Mouse (Mus musculus): ENCODE data around the gene Lrrtm4. TPM values are rescaled to one million over a fixed set of nuclear protein-coding genes. Genes with fewer than 3 reads are reported as not detected.

The Lrrtm4 gene
- total RNA-seq, 2 experiments from 2014 or later: 76.6 to 80.2 TPM

DNA sequence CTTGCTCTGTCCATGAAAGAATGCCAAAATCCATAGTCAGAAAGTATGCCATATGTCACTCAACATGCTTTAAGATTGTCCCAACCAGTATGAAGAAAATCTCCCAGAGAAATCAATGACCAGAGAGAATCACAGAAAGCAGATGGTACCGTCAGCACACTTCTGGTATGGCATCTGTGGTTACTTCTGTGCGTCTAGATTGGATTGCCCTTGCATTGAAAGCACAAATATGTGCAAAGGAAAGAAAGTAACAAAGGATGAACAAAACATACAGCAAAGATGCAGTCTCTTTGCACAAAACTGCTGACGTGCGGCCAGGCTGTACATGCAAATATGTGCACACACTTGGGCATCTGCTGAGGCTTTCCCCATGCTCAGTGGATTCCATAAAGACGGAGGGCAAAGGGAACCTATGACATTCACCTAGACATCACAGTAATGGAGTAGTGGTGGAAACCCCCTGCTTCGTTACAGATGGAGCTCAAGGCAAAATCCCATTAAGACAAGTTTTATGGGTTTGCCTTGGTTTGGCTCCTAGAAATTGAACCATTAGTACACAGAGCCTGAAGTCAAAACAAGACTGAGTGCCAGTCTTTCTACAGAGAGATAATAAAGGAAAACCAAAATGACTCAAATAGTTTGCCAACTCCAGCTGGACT lies 604.1 kb downstream of the Lrrtm4 start:
- DNase-seq (ENCODE audit: extremely low spot score in 1 of 2, low spot score in 2 of 2): peak in 1 of 2 experiments; percentile 46
- intact Hi-C loops (cut with DNase I): no loop called here

DNA sequence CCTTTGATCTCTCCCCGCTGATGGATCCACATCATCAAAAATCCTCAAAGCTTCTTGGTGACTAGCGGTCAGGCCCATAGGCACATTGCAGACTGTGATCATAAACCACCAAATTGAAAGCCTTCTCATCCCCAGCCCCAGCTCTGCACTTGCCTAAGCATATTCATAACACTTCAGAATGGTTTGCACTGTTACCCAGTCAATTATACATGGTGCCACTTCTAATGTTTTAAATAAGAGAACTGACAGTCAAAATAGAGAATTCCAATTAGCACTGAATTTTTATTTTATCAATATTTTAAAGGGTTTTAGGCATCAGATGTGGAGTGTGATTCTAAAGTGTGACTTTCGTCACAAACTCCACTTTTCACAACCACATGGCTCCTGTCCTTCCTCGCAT lies 606.8 kb downstream of the Lrrtm4 start:
- intact Hi-C loops (cut with DNase I): no loop called here

DNA sequence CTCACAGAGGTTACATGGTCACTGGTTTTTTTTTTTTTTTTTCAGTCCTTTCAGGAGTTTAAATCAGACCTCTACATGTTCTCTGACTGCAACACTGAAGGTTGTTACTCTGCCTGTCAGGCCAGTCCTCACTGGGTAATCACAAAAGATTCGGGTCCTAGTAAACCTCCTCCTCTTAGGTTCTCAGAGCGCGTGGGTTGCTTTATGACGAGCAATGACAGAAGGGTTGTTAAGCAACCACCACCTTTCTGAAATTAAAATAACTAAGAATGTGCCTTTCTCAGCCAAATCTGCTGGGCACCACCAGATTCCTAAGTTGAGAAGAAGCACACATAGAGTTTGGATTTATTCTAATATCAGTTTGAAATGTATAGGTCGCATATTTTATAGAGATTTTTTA lies 644.1 kb downstream of the Lrrtm4 start:
- DNase-seq (ENCODE audit: extremely low spot score in 1 of 2, low spot score in 2 of 2): no peak
- intact Hi-C loops (cut with DNase I): no loop called here

More for the DNA sequence above, 606.8 kb downstream of the Lrrtm4 start:
- no peak for DNase-seq (ENCODE audit: extremely low spot score in 1 of 2, low spot score in 2 of 2)

DNA sequence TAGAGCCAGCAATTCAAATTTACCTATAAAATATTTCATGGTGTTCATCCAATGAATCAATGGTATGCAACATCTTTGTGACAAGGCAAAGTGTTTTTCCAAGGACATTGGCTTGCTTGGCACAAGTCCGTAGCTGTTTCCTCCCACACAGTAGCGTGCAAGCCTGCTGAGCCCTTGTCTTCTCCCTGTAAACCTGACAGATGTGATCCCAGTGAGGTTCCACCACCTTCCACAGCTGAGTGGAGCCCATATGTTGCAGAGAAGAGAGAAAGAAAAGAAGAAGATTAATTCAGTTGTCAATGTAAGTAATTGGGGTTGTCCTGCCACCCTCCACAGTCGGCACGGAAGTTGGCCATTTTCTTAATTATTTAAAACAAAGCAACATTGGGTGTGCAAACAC lies 645.4 kb downstream of the Lrrtm4 start:
- intact Hi-C loops (cut with DNase I): no loop called here
- no peak for DNase-seq (ENCODE audit: extremely low spot score in 1 of 2, low spot score in 2 of 2)

DNA sequence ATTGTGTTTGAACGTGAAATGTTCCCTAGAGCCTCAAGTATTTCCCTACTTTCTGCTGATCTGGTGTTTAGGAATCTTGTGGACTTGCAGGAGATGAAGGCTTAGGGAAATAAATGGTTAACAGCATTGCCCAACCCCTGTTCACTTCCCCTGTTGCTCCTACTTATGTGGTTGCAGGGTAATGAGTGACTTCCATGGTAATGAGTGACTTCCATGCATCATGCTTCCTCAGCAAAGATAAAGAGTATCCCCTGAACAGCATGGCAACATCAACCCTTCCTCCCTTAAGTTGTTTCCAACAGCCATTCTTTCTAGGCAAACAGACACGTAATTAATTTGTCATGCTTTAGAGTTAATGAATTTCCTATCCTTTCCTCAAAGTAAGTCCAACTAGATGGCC lies 685.5 kb downstream of the Lrrtm4 start:
- no peak for DNase-seq (ENCODE audit: extremely low spot score in 1 of 2, low spot score in 2 of 2)
- intact Hi-C loops (cut with DNase I): no loop called here

DNA sequence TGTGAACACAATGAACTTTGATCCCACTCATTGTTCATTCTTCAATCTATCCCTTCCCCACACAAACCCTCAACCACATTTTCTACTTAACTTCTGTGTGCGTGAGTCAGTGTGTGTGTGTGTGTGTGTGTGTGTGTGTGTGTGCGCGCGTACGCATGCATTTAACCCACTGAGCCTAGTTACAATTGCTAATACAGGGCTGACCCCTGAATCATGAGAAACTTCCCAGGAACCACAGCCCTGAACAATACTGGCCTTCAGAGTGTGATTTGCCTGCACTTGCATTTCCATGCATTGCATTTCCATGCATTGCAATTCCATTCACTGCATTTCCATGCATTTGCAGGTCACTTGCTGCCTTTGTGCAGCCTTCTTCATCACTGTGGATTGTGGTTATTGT lies 701.8 kb downstream of the Lrrtm4 start:
- DNase-seq (ENCODE audit: extremely low spot score in 1 of 2, low spot score in 2 of 2): no peak
- intact Hi-C loops (cut with DNase I): no loop called here

DNA sequence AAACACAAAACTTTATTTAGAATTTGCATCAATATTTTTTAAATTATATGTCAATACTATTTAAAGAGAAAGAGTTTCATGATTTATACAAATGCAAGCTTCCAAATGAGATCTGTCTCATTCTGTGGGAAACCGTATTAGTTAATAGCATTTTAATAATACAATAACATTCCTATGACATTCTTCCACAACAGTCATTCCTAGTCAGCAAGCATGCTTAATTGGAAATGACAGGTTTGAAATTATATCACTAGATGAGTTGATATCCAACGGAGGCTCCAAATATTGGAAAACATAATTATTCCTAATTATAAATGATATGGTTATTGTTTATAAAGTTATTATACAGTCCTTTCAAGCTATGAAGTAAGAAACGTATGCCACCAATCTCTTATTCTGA lies 714.7 kb downstream of the Lrrtm4 start:
- intact Hi-C loops (cut with DNase I): no loop called here
- DNase-seq (ENCODE audit: extremely low spot score in 1 of 2, low spot score in 2 of 2): no peak

DNA sequence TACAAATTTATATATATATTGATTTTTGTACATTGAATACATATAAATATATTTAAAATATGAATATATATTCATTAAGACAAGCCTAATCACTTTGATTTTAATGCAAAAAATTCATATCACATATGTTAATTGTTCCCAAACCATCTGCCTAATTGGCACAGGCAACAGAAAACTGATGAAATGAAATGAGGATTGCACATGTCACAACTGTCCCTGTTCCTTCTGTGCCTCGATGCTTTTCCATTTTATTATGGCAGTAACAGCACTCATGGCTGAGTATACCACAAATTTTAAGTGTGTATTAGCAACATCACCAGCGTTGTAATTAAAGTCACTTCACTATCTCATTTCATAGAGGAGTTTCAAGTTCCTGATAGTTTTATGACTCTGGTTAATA lies 732.1 kb downstream of the Lrrtm4 start:
- intact Hi-C loops (cut with DNase I): no loop called here
- no peak for DNase-seq (ENCODE audit: extremely low spot score in 1 of 2, low spot score in 2 of 2)

DNA sequence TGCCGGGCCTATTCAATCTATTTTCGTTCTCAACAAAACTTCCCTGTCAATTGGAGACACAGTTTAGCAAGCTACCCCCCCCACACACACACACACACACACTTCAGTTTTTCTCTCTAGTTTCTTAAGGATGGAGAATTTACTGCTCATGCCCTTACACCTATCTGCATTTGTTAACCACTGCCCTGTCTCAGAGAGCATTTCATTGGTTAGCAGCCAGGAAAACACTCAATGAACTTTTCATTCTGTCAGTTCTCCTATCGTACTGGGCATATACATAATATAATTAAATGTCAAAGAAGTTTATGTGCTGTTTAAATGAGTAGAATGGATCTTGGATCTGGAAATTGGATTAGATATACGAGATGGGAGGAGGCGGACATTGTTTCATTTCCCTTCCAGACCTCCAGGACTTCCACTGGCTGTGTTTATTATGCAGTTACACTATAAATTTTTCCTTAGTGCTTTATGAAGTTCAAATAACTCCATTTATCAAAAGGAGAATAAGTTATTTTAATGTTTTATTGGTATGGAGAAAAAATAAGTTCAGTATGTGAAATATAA lies 742.0 kb downstream of the Lrrtm4 start:
- DNase-seq (ENCODE audit: extremely low spot score in 1 of 2, low spot score in 2 of 2): no peak
- intact Hi-C loops (cut with DNase I): no loop called here

DNA sequence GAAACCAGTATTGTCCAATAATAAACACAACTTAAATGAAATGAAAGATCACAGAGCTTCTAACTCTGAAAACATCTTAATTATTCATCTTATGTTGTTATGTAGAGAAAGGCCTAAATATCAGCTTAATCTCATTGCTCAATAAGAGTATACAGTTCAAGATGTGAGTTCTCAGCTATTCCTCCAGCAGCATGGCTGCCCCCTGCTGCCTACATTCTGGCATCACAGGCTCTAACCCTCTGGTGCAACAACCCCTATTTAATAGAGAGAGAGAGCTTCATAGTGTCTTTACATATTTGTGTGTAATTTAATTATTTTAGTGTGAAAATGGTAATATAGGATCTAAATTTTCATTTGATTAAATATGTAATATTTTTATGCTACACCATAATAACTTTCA lies 767.6 kb downstream of the Lrrtm4 start:
- intact Hi-C loops (cut with DNase I): no loop called here
- no peak for DNase-seq (ENCODE audit: extremely low spot score in 1 of 2, low spot score in 2 of 2)

DNA sequence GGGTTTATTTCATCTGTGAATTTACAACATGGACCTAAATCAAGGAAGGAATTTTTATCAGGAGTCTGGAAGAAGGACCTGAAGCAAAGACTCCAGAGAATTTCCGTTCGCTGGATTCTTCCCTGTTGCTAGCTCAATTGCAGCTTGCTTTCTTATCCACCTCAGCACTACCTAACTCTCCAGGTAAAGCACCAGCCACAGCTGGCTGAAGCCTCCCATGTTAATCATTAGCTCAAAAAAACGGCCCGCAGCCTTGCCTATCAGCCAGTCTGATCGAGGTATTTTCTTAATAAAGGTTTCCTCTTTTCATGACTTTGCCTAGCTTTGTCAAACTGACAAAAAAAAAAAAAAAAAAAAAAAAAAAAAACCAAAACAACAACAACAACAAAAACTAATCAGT lies 805.1 kb downstream of the Lrrtm4 start:
- DNase-seq (ENCODE audit: extremely low spot score in 1 of 2, low spot score in 2 of 2): no peak
- intact Hi-C loops (cut with DNase I): no loop called here

DNA sequence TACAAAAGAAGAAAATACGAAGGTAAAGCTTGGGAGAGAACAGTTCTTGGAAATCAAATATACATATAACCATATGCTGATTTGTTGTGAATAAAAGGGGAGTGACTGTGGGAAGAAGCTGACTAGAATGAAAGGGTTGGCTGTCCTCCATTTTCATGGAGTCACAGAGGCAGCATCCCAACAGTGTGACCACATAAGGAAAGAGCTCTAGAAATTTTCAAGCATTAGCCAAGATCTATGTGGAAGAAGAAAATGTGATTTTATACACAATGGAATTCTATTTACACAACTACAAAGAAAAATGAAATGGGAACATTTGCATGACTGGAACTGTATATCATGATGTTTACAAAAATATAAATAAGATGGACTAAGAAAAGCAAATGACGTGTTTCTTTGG lies 821.1 kb downstream of the Lrrtm4 start:
- DNase-seq (ENCODE audit: extremely low spot score in 1 of 2, low spot score in 2 of 2): no peak
- intact Hi-C loops (cut with DNase I): no loop called here

DNA sequence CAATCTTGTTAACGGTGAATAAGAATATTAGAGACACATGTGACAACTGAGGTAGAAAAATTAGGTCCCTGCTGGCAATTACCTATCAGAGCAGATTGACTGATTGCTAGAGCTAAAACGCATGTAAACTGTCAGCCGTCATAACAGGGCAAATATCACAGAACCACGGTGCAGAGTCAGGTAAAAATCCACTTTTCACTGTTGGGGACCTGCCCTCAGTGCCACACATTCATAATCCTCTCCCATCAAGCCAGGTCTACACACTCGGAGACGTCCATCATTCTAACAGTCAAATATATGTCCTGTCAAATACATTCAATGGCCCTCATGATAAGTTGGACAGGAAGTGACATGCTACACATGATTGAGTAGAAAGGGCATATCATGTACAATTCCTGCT lies 826.6 kb downstream of the Lrrtm4 start:
- intact Hi-C loops (cut with DNase I): no loop called here

DNA sequence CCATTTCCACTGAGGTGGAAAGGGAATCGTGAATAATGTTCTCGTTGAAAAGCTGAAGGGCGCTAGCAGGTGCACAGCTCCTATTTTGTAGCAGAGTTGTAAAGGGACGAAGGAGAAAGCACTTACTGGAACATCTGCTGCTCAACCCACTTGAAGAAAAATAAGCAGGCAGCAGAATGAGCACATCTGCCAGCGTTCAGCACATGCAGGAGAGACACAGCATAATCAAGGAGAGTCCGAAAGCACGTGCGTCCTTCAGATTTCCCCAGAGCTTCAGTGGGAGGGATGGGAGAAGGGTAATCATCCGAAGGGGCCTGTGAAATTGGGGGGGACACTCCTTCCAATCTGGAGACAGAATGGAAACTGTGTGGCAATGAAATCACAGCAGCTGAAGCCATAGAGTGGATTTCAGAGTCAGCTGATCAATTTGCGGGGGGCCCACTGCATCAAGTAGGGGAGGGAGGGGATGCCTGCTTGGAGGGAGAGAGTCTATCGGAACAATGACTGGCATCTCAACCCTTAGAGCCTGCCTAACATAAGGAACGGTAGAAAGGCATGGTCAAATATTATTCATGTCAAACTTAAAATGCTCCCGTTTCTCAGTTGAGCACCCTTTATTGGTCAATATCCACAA lies 838.4 kb downstream of the Lrrtm4 start:
- intact Hi-C loops (cut with DNase I): no loop called here
- DNase-seq (ENCODE audit: extremely low spot score in 1 of 2, low spot score in 2 of 2): no peak

More for the DNA sequence above, 826.6 kb downstream of the Lrrtm4 start:
- no peak for DNase-seq (ENCODE audit: extremely low spot score in 1 of 2, low spot score in 2 of 2)

Other genes starting within 250 kb of the Lrrtm4 start
- not detected for gene Gm20594, start 201.0 kb upstream of the Lrrtm4 start, total RNA-seq (2021)

Data from left cerebral cortex, postnatal 10 days (tissue).